Mouse (Mus musculus) heart, embryonic 12.5 days (tissue): Measurements from ENCODE around the gene Mtx1. TPM values are rescaled to one million over a fixed set of nuclear protein-coding genes. Genes with fewer than 3 reads are reported as not detected.
"Not testable (repeated sequence)": the region's sequence is repeated elsewhere in the genome, so short reads cannot be mapped to it uniquely, and the experiment has no call there.

ENCODE experiments used
- ATAC-seq: fragments of 200-750 bp; cut with Nextera tagmentation; 2 replicates; pipeline ENCODE4 v1.8.0; 2017; ENCODE audit warnings: moderate TSS enrichment, moderate library complexity; ENCODE audit not compliant: insufficient number of reproducible peaks, low FRiP score
- H3K27ac ChIP-seq: fragments of 300-500 bp; sonication (generic); 2 replicates; pipeline ENCODE4 v1.5.1; 2016; ENCODE audit warnings: mild to moderate bottlenecking, moderate library complexity; ENCODE audit not compliant: poor library complexity, severe bottlenecking
- H3K27me3 ChIP-seq: fragments of 300-500 bp; sonication (generic); replicated peaks from 2 replicates; pipeline ENCODE4 v1.6.1; 2016; ENCODE audit warnings: mild to moderate bottlenecking, moderate library complexity
- H3K36me3 ChIP-seq: fragments of 300-500 bp; sonication (generic); 2 replicates; pipeline ENCODE4 v1.6.1; 2016; ENCODE audit warnings: mild to moderate bottlenecking, moderate library complexity
- H3K4me1 ChIP-seq: fragments of 300-500 bp; sonication (generic); replicated peaks from 2 replicates; pipeline ENCODE4 v1.6.1; 2016; ENCODE audit warnings: mild to moderate bottlenecking
- H3K4me2 ChIP-seq: fragments of 300-500 bp; sonication (generic); 2 replicates; pipeline ENCODE4 v1.6.1; 2016; ENCODE audit warnings: mild to moderate bottlenecking, moderate library complexity
- H3K4me3 ChIP-seq: fragments of 300-500 bp; sonication (generic); 2 replicates; pipeline ENCODE4 v1.5.1; 2016; ENCODE audit warnings: mild to moderate bottlenecking
- H3K9ac ChIP-seq: fragments of 300-500 bp; sonication (generic); 2 replicates; pipeline ENCODE4 v1.6.1; 2016; ENCODE audit warnings: mild to moderate bottlenecking, moderate library complexity
- H3K9me3 ChIP-seq: fragments of 300-500 bp; sonication (generic); replicated peaks from 2 replicates; pipeline ENCODE4 v1.6.1; 2016; ENCODE audit warnings: mild to moderate bottlenecking, moderate library complexity
- whole genome bisulfite sequencing: fragments of 180-500 bp; shearing (Covaris S2); methylation state at CpG from one replicate; pipeline ENCODE4 v1.1.7; 2016; 5-methylcytosine and 5-hydroxymethylcytosine counted together
- microRNA counts: library from miRNA; unstranded; fragments of <30 nt; microRNA quantifications from one replicate; lab custom pipeline; 2017
- microRNA-seq: library from miRNA; unstranded; fragments of <30 nt; microRNA quantifications from one replicate; pipeline ENCODE4, GENCODE M21; 2017
- polyA plus RNA-seq: library from polyadenylated mRNA; unstranded; fragments of >200 nt; fragmentation: Nextera tagmentation; extraction: Ambion mirVana; gene quantifications from 2 replicates; pipeline ENCODE4 v1.2.1, GENCODE M21; 2016

Gene Mtx1
- polyA plus RNA-seq, 1 experiment from 2014 or later: 127 TPM

- WGBS: 24% methylated on average over 12 of the region's 12 CpGs
- no peak for ATAC-seq
- Histone ChIP-seq H3K4me3 (peak overlapping the region; percentile 85), H3K36me3 (peaks cover 38% of the 10 kb centered on the region), H3K9ac (peak overlapping the region; percentile 95), H3K4me2 (peak overlapping the region; percentile 85), H3K4me1 (peaks cover 16% of the 10 kb centered on the region), H3K27me3 (no peaks in the 10 kb centered on the region), H3K27ac (peak overlapping the region; percentile 97), H3K9me3 (no peaks in the 10 kb centered on the region)
Measured at GRCm38 (mm10) chr3:89165268-89165870, 61.5 kb downstream of the Mtx1 start.

- H3K36me3 ChIP-seq: peaks cover 31% of the 10 kb centered on the region
- H3K27me3 ChIP-seq: peaks cover 3% of the 10 kb centered on the region
- ATAC-seq: peak; percentile 97
- peak within 1 kb of the TSS; percentile 95 for H3K9ac ChIP-seq
- WGBS: under 1% methylated on average over 79 of the region's 79 CpGs
- peak within 1 kb of the TSS; percentile 85 for H3K4me3 ChIP-seq
- no peaks in the 10 kb centered on the region for H3K9me3 ChIP-seq
- H3K4me2 ChIP-seq: peak within 1 kb of the TSS; percentile 85
- peak within 1 kb of the TSS; percentile 97 for H3K27ac ChIP-seq
- H3K4me1 ChIP-seq: peaks cover 22% of the 10 kb centered on the region
Measured at GRCm38 (mm10) chr3:89164506-89165267, 62.2 kb downstream of the Mtx1 start, which contains the start of gene Clk2. Clk2 (plus strand) TSS chr3:89164795.

GRCm38 (mm10) chr3:89163643-89164245 is 63.1 kb downstream of the Mtx1 start:
- Histone ChIP-seq H3K9me3 (no peaks in the 10 kb centered on the region), H3K4me1 (peaks cover 28% of the 10 kb centered on the region), H3K9ac (peak overlapping the region; percentile 95; the same call in 1 of the 2 replicates), H3K27ac (no peak overlapping the region), H3K36me3 (peaks cover 21% of the 10 kb centered on the region), H3K4me2 (peak overlapping the region; percentile 85), H3K4me3 (peak overlapping the region; percentile 85), H3K27me3 (peaks cover 12% of the 10 kb centered on the region)
- 74% methylated on average over 5 of the region's 5 CpGs for WGBS
- ATAC-seq: no peak

GRCm38 (mm10) chr3:89163123-89163522 is 63.8 kb downstream of the Mtx1 start:
- WGBS: 78% methylated on average over 1 of the region's 1 CpGs
- H3K9me3 ChIP-seq: no peaks in the 10 kb centered on the region
- H3K4me3 ChIP-seq: no peak overlapping the region
- H3K4me2 ChIP-seq: no peak overlapping the region
- peaks cover 18% of the 10 kb centered on the region for H3K27me3 ChIP-seq
- H3K4me1 ChIP-seq: peaks cover 28% of the 10 kb centered on the region
- ATAC-seq: no peak
- no peak overlapping the region for H3K27ac ChIP-seq
- peaks cover 15% of the 10 kb centered on the region for H3K36me3 ChIP-seq
- H3K9ac ChIP-seq: no peak overlapping the region

- peaks cover 4% of the 10 kb centered on the region for H3K36me3 ChIP-seq
- no peak overlapping the region for H3K27ac ChIP-seq
Measured at GRCm38 (mm10) chr3:89161786-89162185, 65.1 kb downstream of the Mtx1 start.

GRCm38 (mm10) chr3:89161207-89161606 is 65.7 kb downstream of the Mtx1 start:
- not testable (repeated sequence) for ATAC-seq, H3K9ac ChIP-seq, H3K4me3 ChIP-seq, H3K4me2 ChIP-seq, H3K36me3 ChIP-seq, H3K9me3 ChIP-seq, H3K27ac ChIP-seq
- H3K27me3 ChIP-seq: peaks cover 31% of the 10 kb centered on the region
- H3K4me1 ChIP-seq: peaks cover 24% of the 10 kb centered on the region

More at GRCm38 (mm10) chr3:89161786-89162185, 65.1 kb downstream of the Mtx1 start:
- Histone ChIP-seq H3K4me2 (no peak overlapping the region), H3K27me3 (peaks cover 30% of the 10 kb centered on the region), H3K9ac (no peak overlapping the region), H3K4me3 (no peak overlapping the region), H3K9me3 (no peaks in the 10 kb centered on the region), H3K4me1 (peaks cover 28% of the 10 kb centered on the region)
- ATAC-seq: no peak
- 79% methylated on average over 4 of the region's 4 CpGs for WGBS

GRCm38 (mm10) chr3:89159616-89160344 is 67.1 kb downstream of the Mtx1 start, which contains the start of gene Hcn3:
Hcn3 (minus strand) TSS chr3:89160196.
- under 1% methylated on average over 66 of the region's 66 CpGs for WGBS
- H3K9me3 ChIP-seq: no peaks in the 10 kb centered on the region
- no peak within 1 kb of the TSS for H3K27ac ChIP-seq
- ATAC-seq: peak; percentile 69
- H3K4me3 ChIP-seq: peak within 1 kb of the TSS; percentile 58
- no peaks in the 10 kb centered on the region for H3K36me3 ChIP-seq
- H3K9ac ChIP-seq: peak within 1 kb of the TSS; percentile 57
- H3K4me2 ChIP-seq: peak within 1 kb of the TSS; percentile 98
- H3K27me3 ChIP-seq: peaks cover 35% of the 10 kb centered on the region
- H3K4me1 ChIP-seq: peaks cover 15% of the 10 kb centered on the region

GRCm38 (mm10) chr3:89159211-89159610 is 67.7 kb downstream of the Mtx1 start:
- 1% methylated on average over 13 of the region's 13 CpGs for WGBS
- peak overlapping the region; percentile 58 for H3K4me3 ChIP-seq
- ATAC-seq: no peak
- no peaks in the 10 kb centered on the region for H3K9me3 ChIP-seq
- H3K4me2 ChIP-seq: peak overlapping the region; percentile 98
- no peak overlapping the region for H3K27ac ChIP-seq
- peaks cover 15% of the 10 kb centered on the region for H3K4me1 ChIP-seq
- H3K9ac ChIP-seq: 0 out of 2 replicates have a peak overlapping the region, but pooled peaks have one; percentile 57
- H3K27me3 ChIP-seq: peaks cover 36% of the 10 kb centered on the region
- H3K36me3 ChIP-seq: no peaks in the 10 kb centered on the region

MicroRNAs within 50 kb of the gene (microRNA counts, 519-probe panel; counts per million panel counts)
- not detected for microRNA mmu-miR-92b (lab: Ali Mortazavi, UCI)

Small RNA genes within 50 kb of the gene (microRNA-seq; reads per million reads assigned to microRNA genes)
- 117 reads per million, percentile 54 among the genes with 10 or more reads in this experiment for gene Mir92b

Other genes starting within 250 kb of the Mtx1 start
- 10.1 and 10.5 TPM in 2 replicates for gene Rusc1, start 133.8 kb downstream of the Mtx1 start, polyA plus RNA-seq
- not detected in 2 replicates for gene Gm43738, start 126.0 kb downstream of the Mtx1 start, polyA plus RNA-seq
- gene Fdps, start 125.1 kb downstream of the Mtx1 start, polyA plus RNA-seq: 130 and 136 TPM in 2 replicates
- 1.7 and 2.8 TPM in 2 replicates for gene Pklr, start 90.9 kb downstream of the Mtx1 start, polyA plus RNA-seq
- 0.45 and 0.65 TPM in 2 replicates for gene Hcn3, start 66.9 kb downstream of the Mtx1 start, polyA plus RNA-seq
- gene Clk2, start 62.3 kb downstream of the Mtx1 start, polyA plus RNA-seq: 24.6 and 24.8 TPM in 2 replicates
- gene Scamp3, start 49.6 kb downstream of the Mtx1 start, polyA plus RNA-seq: 88.8 and 92.5 TPM in 2 replicates
- 15.4 and 15.6 TPM in 2 replicates for gene Fam189b, start 43.9 kb downstream of the Mtx1 start, polyA plus RNA-seq
- gene Gba, start 24.2 kb downstream of the Mtx1 start, polyA plus RNA-seq: 37.1 and 38.0 TPM in 2 replicates
- 16.2 and 18.7 TPM in 2 replicates for gene Thbs3, start 11.9 kb downstream of the Mtx1 start, polyA plus RNA-seq
- 0.48 TPM in 1 of 2 replicates, not detected in the other for gene Muc1, start 2.0 kb upstream of the Mtx1 start, polyA plus RNA-seq
- gene Krtcap2, start 18.9 kb upstream of the Mtx1 start, polyA plus RNA-seq: 243 and 262 TPM in 2 replicates
- gene Trim46, start 19.2 kb upstream of the Mtx1 start, polyA plus RNA-seq: 0.89 and 1.1 TPM in 2 replicates
- 65.1 and 79.2 TPM in 2 replicates for gene Dpm3, start 32.3 kb upstream of the Mtx1 start, polyA plus RNA-seq
- 40.9 and 42.9 TPM in 2 replicates for gene Slc50a1, start 43.5 kb upstream of the Mtx1 start, polyA plus RNA-seq
- gene Efna1, start 54.1 kb upstream of the Mtx1 start, polyA plus RNA-seq: 27.0 and 31.0 TPM in 2 replicates
- gene Efna3, start 95.9 kb upstream of the Mtx1 start, polyA plus RNA-seq: 1.3 TPM in 2 replicates
- gene Efna4, start 110.9 kb upstream of the Mtx1 start, polyA plus RNA-seq: 8.7 and 10.6 TPM in 2 replicates
- gene Adam15, start 122.9 kb upstream of the Mtx1 start, polyA plus RNA-seq: 47.2 and 55.5 TPM in 2 replicates
- not detected in 2 replicates for gene Dcst2, start 134.9 kb upstream of the Mtx1 start, polyA plus RNA-seq
- 0.09 TPM in 1 of 2 replicates, not detected in the other for gene Dcst1, start 138.2 kb upstream of the Mtx1 start, polyA plus RNA-seq
- gene Zbtb7b, start 167.7 kb upstream of the Mtx1 start, polyA plus RNA-seq: 1.6 and 1.8 TPM in 2 replicates
- gene Lenep, start 175.7 kb upstream of the Mtx1 start, polyA plus RNA-seq: 0.54 TPM in 1 of 2 replicates, not detected in the other
- gene Flad1, start 184.8 kb upstream of the Mtx1 start, polyA plus RNA-seq: 31.7 and 32.5 TPM in 2 replicates
- gene Cks1b, start 191.3 kb upstream of the Mtx1 start, polyA plus RNA-seq: 355 and 356 TPM in 2 replicates
- 76.2 and 78.1 TPM in 2 replicates for gene Shc1, start 191.4 kb upstream of the Mtx1 start, polyA plus RNA-seq
- gene Pygo2, start 203.1 kb upstream of the Mtx1 start, polyA plus RNA-seq: 36.1 and 37.5 TPM in 2 replicates
- 67.5 and 71.6 TPM in 2 replicates for gene Pbxip1, start 209.6 kb upstream of the Mtx1 start, polyA plus RNA-seq
- gene Pmvk, start 227.5 kb upstream of the Mtx1 start, polyA plus RNA-seq: 46.8 and 51.0 TPM in 2 replicates